Comparison of ENCODE assay signal across 8 mouse cellular contexts in the genomic region with DNA sequence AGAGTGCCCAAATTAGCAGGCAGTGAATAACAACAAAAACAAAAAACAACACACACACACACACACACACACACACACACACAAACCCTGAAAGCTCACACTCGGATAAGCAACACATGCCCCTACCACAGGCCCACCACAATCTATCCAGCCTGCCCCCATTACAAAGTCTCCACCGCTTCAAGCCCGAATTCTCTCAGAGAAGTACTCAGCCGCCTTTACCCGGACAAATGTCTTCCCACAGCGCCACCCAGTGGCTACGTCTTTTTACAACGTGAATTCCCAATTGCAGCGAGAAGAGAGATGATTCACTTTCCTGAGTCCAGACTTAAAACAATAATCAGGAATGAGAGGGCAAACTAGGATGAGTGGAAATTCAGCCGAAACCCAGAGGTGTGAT. TPM values are rescaled to one million over a fixed set of nuclear protein-coding genes. Genes with fewer than 3 reads are reported as not detected.
A peak's percentile ranks its signal among the peaks of the same experiment; 100 is the strongest.
DNase-seq lines count a peak whose midpoint lies in the region; ATAC-seq lines count a peak whose summit lies in the region.

No protein-coding gene starts in this region.

- WGBS in intestine, embryonic 14.5 days: 5% methylated on average over 10 of the region's 10 CpGs
- WGBS in midbrain, embryonic 14.5 days: 2% methylated on average over 10 of the region's 10 CpGs

- no peaks in the 10 kb centered on the region for H3K9me3 ChIP-seq in intestine, embryonic 14.5 days (ENCODE audit: control insufficient read depth, low read length)
- no peaks in the 10 kb centered on the region for H3K9me3 ChIP-seq in midbrain, embryonic 14.5 days (ENCODE audit: control insufficient read depth, low read length)

- no peaks in the 10 kb centered on the region for H3K36me3 ChIP-seq in intestine, embryonic 14.5 days (ENCODE audit: control insufficient read depth, insufficient read depth, low read length)
- H3K36me3 ChIP-seq in midbrain, embryonic 14.5 days (ENCODE audit: control insufficient read depth, insufficient read depth, low read length): no peaks in the 10 kb centered on the region

- H3K4me3 ChIP-seq in intestine, embryonic 14.5 days (ENCODE audit: low read depth, low read length): no peak overlapping the region
- H3K4me3 ChIP-seq in midbrain, embryonic 14.5 days (replicated peaks; ENCODE audit: low read depth, low read length): no peak overlapping the region

- ATAC-seq in intestine, embryonic 14.5 days (replicated peaks; ENCODE audit: low FRiP score, low TSS enrichment, low read depth): peak; percentile 68
- no peak for ATAC-seq in midbrain, embryonic 14.5 days (ENCODE audit: low FRiP score, low TSS enrichment)
- ATAC-seq in erythroid progenitor cell, adult 5-6 weeks (replicated peaks; ENCODE audit: low FRiP score, poor library complexity, severe bottlenecking): no peak

- H3K9ac ChIP-seq in intestine, embryonic 14.5 days (ENCODE audit: low read length): no peak overlapping the region
- H3K9ac ChIP-seq in midbrain, embryonic 14.5 days (replicated peaks; ENCODE audit: low read length): no peak overlapping the region

- no peak overlapping the region for H3K27ac ChIP-seq in intestine, embryonic 14.5 days (ENCODE audit: low read depth)
- H3K27ac ChIP-seq in midbrain, embryonic 14.5 days (replicated peaks; ENCODE audit: low read depth, low read length): no peak overlapping the region

- no peaks in the 10 kb centered on the region; the same call in 1 of the 2 replicates for H3K4me1 ChIP-seq in intestine, embryonic 14.5 days (replicated peaks; ENCODE audit: control insufficient read depth, insufficient read depth, low read length)
- peaks cover 9% of the 10 kb centered on the region; the same call in 1 of the 2 replicates for H3K4me1 ChIP-seq in midbrain, embryonic 14.5 days (ENCODE audit: control insufficient read depth, insufficient read depth, low read length)

- intact Hi-C loops in left cerebral cortex, postnatal 25 days (cut with DNase I): loop anchor here (1.0 kb wide), 1 partner anchor 631 kb away; no protein-coding TSS in a partner anchor

- no peaks in the 10 kb centered on the region for H3K27me3 ChIP-seq in intestine, embryonic 14.5 days (replicated peaks; ENCODE audit: control insufficient read depth, insufficient read depth, low read length)
- no peaks in the 10 kb centered on the region for H3K27me3 ChIP-seq in midbrain, embryonic 14.5 days (ENCODE audit: control insufficient read depth, insufficient read depth, low read length)

- DNase-seq in ZHBTc4 (ENCODE audit: low read depth, low spot score): peak; percentile 86
- peak; percentile 76 for DNase-seq in cerebellum, adult 9-11 months
- peak; percentile 83 to 88 for DNase-seq in frontal cortex, postnatal 25 days (ENCODE audit: low spot score in 2 of 2)
- DNase-seq in intestine, embryonic 14.5 days (ENCODE audit: low spot score): peak; percentile 96
- peak; percentile 83 to 87 for DNase-seq in left cerebral cortex, postnatal 25 days (ENCODE audit: low spot score in 2 of 2)
- DNase-seq in midbrain, embryonic 14.5 days: peak; percentile 94
- peak; percentile 21 for DNase-seq in spleen, adult 12 weeks (ENCODE audit: low spot score)

- no peak overlapping the region for H3K4me2 ChIP-seq in intestine, embryonic 14.5 days (ENCODE audit: low read length)
- H3K4me2 ChIP-seq in midbrain, embryonic 14.5 days (ENCODE audit: low read length): no peak overlapping the region

RNA-seq across cellular contexts. Expression of a gene that starts 10.3 kb away (rescaled TPM):
- 0.93 and 1.2 TPM in 2 replicates for polyA plus RNA-seq in intestine, embryonic 14.5 days (2014; fragmentation: Nextera tagmentation; extraction: Ambion mirVana)
- 10 to 100 TPM; 58.3 to 86.5 TPM for total RNA-seq in left cerebral cortex, postnatal 25 days (2021)
- polyA plus RNA-seq in midbrain, embryonic 14.5 days (2014; fragmentation: Nextera tagmentation; extraction: Ambion mirVana): 5.4 and 9.2 TPM in 2 replicates
- 2.1 and 4.0 TPM in 2 replicates for total RNA-seq in erythroid progenitor cell, adult 5-6 weeks (2015; ENCODE audit: low replicate concordance)
- 0.64 and 1.4 TPM in 2 replicates for total RNA-seq in erythroid progenitor cell, adult 5-6 weeks (2017; ENCODE audit: low replicate concordance)

Comparison
In these comparisons a context has a peak if more than half of its experiments do, and no peak if none do; other contexts are left out.
1. DNase-seq: peak in every context shown above with its lines; median percentile 96 in intestine, embryonic 14.5 days; 94 in midbrain, embryonic 14.5 days; 86 in ZHBTc4; 86 in frontal cortex, postnatal 25 days; 85 in left cerebral cortex, postnatal 25 days; 76 in cerebellum, adult 9-11 months; 21 in spleen, adult 12 weeks.
2. RNA of a gene that starts 10.3 kb away (total RNA-seq): 58.3 to 86.5 TPM in left cerebral cortex, postnatal 25 days; 0.64 to 4.0 TPM in erythroid progenitor cell, adult 5-6 weeks; every median in the first group is over 10 times any median in the second.